Mouse (Mus musculus) erythroblast, embryonic 14.5 days (primary cell): ENCODE results near the gene Lrrc8c.

ENCODE experiments used
- GATA1 ChIP-seq: IDR thresholded peaks from 2 replicates; pipeline ENCODE4 v1.6.1; 2012; ENCODE audit warnings: low read length, inconsistent platforms, mixed read lengths
- TAL1 ChIP-seq: IDR thresholded peaks from 3 replicates; pipeline ENCODE4 v1.6.1; 2012; ENCODE audit warnings: low read length, inconsistent platforms, mixed read lengths

DNA sequence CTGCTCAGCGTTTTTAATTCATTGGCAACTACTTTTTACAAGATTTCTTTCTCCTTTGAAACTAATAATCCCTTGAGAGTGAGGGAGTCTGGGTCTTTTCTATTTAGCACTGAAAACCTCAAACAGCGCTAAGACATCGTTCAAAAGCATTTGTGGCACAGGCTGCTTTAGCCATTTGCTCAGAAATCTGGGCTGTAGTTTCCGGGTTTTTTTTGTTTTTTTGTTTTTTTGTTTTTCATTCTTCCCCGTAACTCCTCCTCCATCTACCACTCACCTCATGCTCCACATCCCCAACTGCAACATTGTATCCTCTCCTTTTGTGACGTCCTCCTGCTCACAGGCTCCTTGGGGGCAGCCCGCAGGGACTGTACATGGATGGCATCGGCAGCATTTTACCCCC is 124.1 kb downstream of the Lrrc8c start:
- TF ChIP-seq GATA1 (no peak), TAL1 (no peak)
